Mouse (Mus musculus) E14TG2a.4 (cell line): ENCODE results near the gene D630045J12Rik.

ENCODE experiments used
- CTCF ChIP-seq: conservative IDR thresholded peaks from 2 replicates; pipeline ENCODE4 v1.5.1; 2014; ENCODE audit warnings: low read length
- POU5F1 ChIP-seq: IDR thresholded peaks from 2 replicates; pipeline ENCODE4 v1.6.1; 2014; ENCODE audit warnings: low read length, borderline replicate concordance

- TF ChIP-seq CTCF (no peak), POU5F1 (no peak)
These were observed 173.4 kb downstream of the D630045J12Rik start for GRCm38 (mm10) chr6:38080364-38080763.
